Mouse (Mus musculus) natural killer cell, adult 2 months (primary cell): Measurements from ENCODE around the gene Hsd17b1.
A peak's percentile ranks its signal among the peaks of the same experiment; 100 is the strongest.

ENCODE experiments used
- DNase-seq, 2 experiments: peaks; one replicate each; pipeline ENCODE4 v3.0.0; 2022; ENCODE audit warnings: low spot score in 2 of 2

Gene Hsd17b1

GRCm38 (mm10) chr11:101060126-101060525 lies 18.1 kb upstream of the Hsd17b1 start:
- DNase-seq: no peak

GRCm38 (mm10) chr11:101061049-101061448 lies 17.2 kb upstream of the Hsd17b1 start:
- no peak for DNase-seq

GRCm38 (mm10) chr11:101062165-101062884 lies 15.9 kb upstream of the Hsd17b1 start:
- no peak for DNase-seq

- DNase-seq: no peak
These were observed 15.1 kb upstream of the Hsd17b1 start for GRCm38 (mm10) chr11:101062971-101063675.

GRCm38 (mm10) chr11:101063676-101064327 lies 14.4 kb upstream of the Hsd17b1 start:
- DNase-seq: peak; percentile 65 to 68

GRCm38 (mm10) chr11:101064462-101064861 lies 13.7 kb upstream of the Hsd17b1 start:
- DNase-seq: no peak

- no peak for DNase-seq
These were observed 13.2 kb upstream of the Hsd17b1 start for GRCm38 (mm10) chr11:101065002-101065401.

GRCm38 (mm10) chr11:101066549-101067412 lies 11.4 kb upstream of the Hsd17b1 start:
- peak; percentile 66 to 83 for DNase-seq

GRCm38 (mm10) chr11:101069391-101070188 lies 8.6 kb upstream of the Hsd17b1 start, which contains the start of gene Naglu:
Gene Naglu (plus strand): TSS chr11:101070012.
- peak; percentile 91 to 95 for DNase-seq

- DNase-seq: no peak
These were observed 8.1 kb upstream of the Hsd17b1 start for GRCm38 (mm10) chr11:101070189-101070527.

- DNase-seq: no peak
These were observed 7.2 kb upstream of the Hsd17b1 start for GRCm38 (mm10) chr11:101070987-101071386.

- DNase-seq: no peak
These were observed 6.3 kb upstream of the Hsd17b1 start for GRCm38 (mm10) chr11:101071810-101072428.

GRCm38 (mm10) chr11:101079746-101080145 lies 1.5 kb downstream of the Hsd17b1 start:
- DNase-seq: no peak

- DNase-seq: no peak
These were observed 2.2 kb downstream of the Hsd17b1 start for GRCm38 (mm10) chr11:101080421-101080820.

GRCm38 (mm10) chr11:101081659-101082058 lies 3.4 kb downstream of the Hsd17b1 start:
- DNase-seq: no peak

- DNase-seq: peak; percentile 76 to 80
These were observed 4.2 kb downstream of the Hsd17b1 start, which contains the start of gene Coasy for GRCm38 (mm10) chr11:101082208-101083082. Gene Coasy (plus strand): TSS chr11:101082565.

GRCm38 (mm10) chr11:101083083-101083697 lies 5.0 kb downstream of the Hsd17b1 start:
- DNase-seq: no peak

- no peak for DNase-seq
These were observed 6.0 kb downstream of the Hsd17b1 start for GRCm38 (mm10) chr11:101084246-101084645.

- DNase-seq: no peak
These were observed 6.6 kb downstream of the Hsd17b1 start for GRCm38 (mm10) chr11:101084811-101085210.
